Mouse (Mus musculus) monocyte, adult 2 months (primary cell): ENCODE measurements around the gene Wdr81.
"Not testable (repeated sequence)": the region's sequence is repeated elsewhere in the genome, so short reads cannot be mapped to it uniquely, and the experiment has no call there.

Experiments
- DNase-seq, 2 experiments: peaks; one replicate each; pipeline ENCODE4 v3.0.0; 2022; ENCODE audit warnings: low spot score in 2 of 2, low read depth in 1 of 2

Gene Wdr81

GRCm38 (mm10) chr11:75460844-75461742 is 6.6 kb upstream of the Wdr81 start, which contains the start of gene Tlcd2:
TSS of gene Tlcd2 (plus strand) at chr11:75461715.
- peak; percentile 99 to 100 for DNase-seq

GRCm38 (mm10) chr11:75460103-75460843 is 5.8 kb upstream of the Wdr81 start:
- peak; percentile 84 for DNase-seq

GRCm38 (mm10) chr11:75459751-75460102 is 5.2 kb upstream of the Wdr81 start:
- no peak for DNase-seq

- no peak for DNase-seq
These were observed 4.7 kb upstream of the Wdr81 start for GRCm38 (mm10) chr11:75459141-75459711.

- peak in 1 of 2 experiments; percentile 53 for DNase-seq
These were observed 4.1 kb upstream of the Wdr81 start for GRCm38 (mm10) chr11:75458628-75459041.

- no peak for DNase-seq
These were observed 3.7 kb upstream of the Wdr81 start for GRCm38 (mm10) chr11:75458169-75458568.

- DNase-seq: no peak
These were observed 1.9 kb upstream of the Wdr81 start for GRCm38 (mm10) chr11:75456440-75456871.

GRCm38 (mm10) chr11:75455971-75456370 is 1.5 kb upstream of the Wdr81 start:
- DNase-seq: not testable (repeated sequence)

- DNase-seq: no peak
These were observed 672 bp upstream of the Wdr81 start for GRCm38 (mm10) chr11:75455041-75455736.

- no peak for DNase-seq
These were observed 1.5 kb downstream of the Wdr81 start for GRCm38 (mm10) chr11:75452812-75453557.

GRCm38 (mm10) chr11:75452081-75452480 is 2.4 kb downstream of the Wdr81 start:
- DNase-seq: no peak

GRCm38 (mm10) chr11:75450936-75451335 is 3.6 kb downstream of the Wdr81 start:
- DNase-seq: no peak

GRCm38 (mm10) chr11:75450304-75450908 is 4.1 kb downstream of the Wdr81 start:
- no peak for DNase-seq

GRCm38 (mm10) chr11:75449695-75450094 is 4.8 kb downstream of the Wdr81 start:
- no peak for DNase-seq

- no peak for DNase-seq
These were observed 5.9 kb downstream of the Wdr81 start for GRCm38 (mm10) chr11:75448575-75448974.

GRCm38 (mm10) chr11:75443711-75444110 is 10.8 kb downstream of the Wdr81 start:
- no peak for DNase-seq

- DNase-seq: no peak
These were observed 12.9 kb downstream of the Wdr81 start for GRCm38 (mm10) chr11:75441601-75442000.

- no peak for DNase-seq
These were observed 13.5 kb downstream of the Wdr81 start for GRCm38 (mm10) chr11:75441034-75441433.

- DNase-seq: no peak
These were observed 14.6 kb downstream of the Wdr81 start for GRCm38 (mm10) chr11:75439951-75440350.

GRCm38 (mm10) chr11:75439363-75439762 is 15.2 kb downstream of the Wdr81 start, which contains the start of gene Serpinf2:
TSS of gene Serpinf2 (minus strand) at chr11:75439591.
- DNase-seq: no peak
